Mouse (Mus musculus) cerebellum, adult (tissue): ENCODE data around the gene Vmn1r28.
"Not testable (repeated sequence)": the region's sequence is repeated elsewhere in the genome, so short reads cannot be mapped to it uniquely, and the experiment has no call there.

Experiments used
- ATAC-seq: cut with Nextera tagmentation; 2 replicates; pipeline ENCODE4 v1.9.2; 2017; ENCODE audit warnings: mild to moderate bottlenecking, moderate library complexity, mixed read lengths; ENCODE audit not compliant: insufficient number of reproducible peaks, low FRiP score, low TSS enrichment

Vmn1r28 gene

DNA sequence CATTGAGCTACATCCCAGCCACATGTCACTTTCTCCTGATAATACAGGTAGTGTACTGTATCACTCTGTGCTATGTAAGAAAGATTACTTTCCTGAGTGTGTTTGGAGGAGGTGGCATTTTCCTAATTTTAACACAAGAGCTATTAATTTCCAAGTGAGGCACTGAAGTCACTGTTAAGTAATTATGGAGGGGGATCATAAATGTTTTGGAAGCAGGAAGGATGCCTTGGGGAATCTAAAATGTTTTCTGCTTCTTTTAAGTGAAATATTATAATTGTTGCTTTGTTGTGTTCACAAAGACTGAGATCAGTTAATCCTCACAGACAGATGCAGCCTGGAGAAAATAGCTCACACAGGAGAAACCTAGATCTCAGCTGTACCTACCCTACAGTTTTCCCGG lies at the start of gene Vmn1r28:
Gene Vmn1r28 (plus strand): TSS at position 301 of the 400 bp plus-strand sequence.
- ATAC-seq = no peak

DNA sequence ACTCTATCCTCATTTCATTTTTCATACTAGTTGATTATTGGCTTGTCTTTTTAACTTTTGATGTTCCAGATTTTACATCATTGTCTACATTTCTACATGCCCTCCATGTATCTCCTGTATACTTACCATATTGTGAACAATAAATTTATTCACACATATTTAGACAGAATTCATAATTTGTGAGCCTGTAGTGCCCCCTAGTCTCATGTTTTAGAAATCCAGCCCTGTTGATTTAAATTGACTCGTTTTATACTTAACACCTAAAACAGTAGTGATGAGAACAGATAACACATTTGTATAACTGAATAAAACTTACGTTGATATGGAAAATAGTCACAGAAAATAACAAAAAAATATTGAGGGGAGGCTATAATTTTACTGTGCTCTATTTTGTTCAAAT lies 45.7 kb upstream of the Vmn1r28 start:
- ATAC-seq = no peak

GRCm38 (mm10) chr6:58218721-58219120 lies 43.1 kb upstream of the Vmn1r28 start, which contains the start of gene Vmn1r27:
TSS of gene Vmn1r27 (minus strand) at chr6:58218821.
- ATAC-seq = no peak

GRCm38 (mm10) chr6:58279661-58280060 lies 17.8 kb downstream of the Vmn1r28 start:
- ATAC-seq = not testable (repeated sequence)

DNA sequence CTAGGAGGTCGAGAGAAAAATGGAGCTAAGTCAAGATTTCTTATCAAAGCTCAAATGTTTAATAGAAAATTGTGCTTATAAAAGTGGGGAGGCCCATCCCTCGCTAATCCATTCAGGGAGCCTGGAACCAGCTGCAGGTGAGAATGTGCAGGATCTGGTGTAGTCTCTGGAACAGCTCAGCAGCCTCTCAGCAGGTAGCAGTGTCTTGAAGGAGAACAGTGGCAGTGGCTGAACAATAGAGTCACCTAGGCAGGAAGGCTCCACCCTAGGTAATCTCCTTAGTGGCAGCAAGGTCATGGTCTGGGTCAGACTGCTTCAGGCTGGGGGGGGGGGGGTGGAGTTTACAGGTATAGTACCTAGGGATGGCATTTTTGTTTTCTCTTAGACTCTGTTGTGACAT lies 30.4 kb downstream of the Vmn1r28 start:
- no peak for ATAC-seq

GRCm38 (mm10) chr6:58298511-58298910 lies 36.7 kb downstream of the Vmn1r28 start:
- ATAC-seq = not testable (repeated sequence)

GRCm38 (mm10) chr6:58301249-58301648 lies 39.4 kb downstream of the Vmn1r28 start, which contains the start of gene Vmn1r29:
TSS of gene Vmn1r29 (plus strand) at chr6:58301549.
- no peak for ATAC-seq
